Mouse (Mus musculus) midbrain, embryonic 16.5 days (tissue): ENCODE measurements around the gene Pikfyve. TPM values are rescaled to one million over a fixed set of nuclear protein-coding genes. Genes with fewer than 3 reads are reported as not detected.
A peak's percentile ranks its signal among the peaks of the same experiment; 100 is the strongest.

Source experiments
- ATAC-seq: fragments of 200-750 bp; cut with Nextera tagmentation; 2 replicates; pipeline ENCODE4 v1.8.0; 2017; ENCODE audit warnings: moderate TSS enrichment
- H3K27ac ChIP-seq: fragments of 300-500 bp; sonication (generic); 2 replicates; pipeline ENCODE4 v1.5.1; 2014; ENCODE audit warnings: mild to moderate bottlenecking, low read length, mixed read lengths
- H3K27me3 ChIP-seq: fragments of 300-500 bp; sonication (generic); 2 replicates; pipeline ENCODE4 v1.6.1; 2014; ENCODE audit warnings: low read depth, low read length, mixed read lengths; ENCODE audit not compliant: control insufficient read depth, insufficient read depth
- H3K36me3 ChIP-seq: fragments of 300-500 bp; sonication (generic); 2 replicates; pipeline ENCODE4 v1.6.1; 2014; ENCODE audit warnings: mild to moderate bottlenecking, low read length, moderate library complexity, mixed read lengths; ENCODE audit not compliant: control insufficient read depth, insufficient read depth
- H3K4me1 ChIP-seq: fragments of 300-500 bp; sonication (generic); 2 replicates; pipeline ENCODE4 v1.6.1; 2014; ENCODE audit warnings: mild to moderate bottlenecking, low read length, mixed read lengths; ENCODE audit not compliant: control insufficient read depth, insufficient read depth
- H3K4me2 ChIP-seq: fragments of 300-500 bp; sonication (generic); 2 replicates; pipeline ENCODE4 v1.6.1; 2014; ENCODE audit warnings: mild to moderate bottlenecking, low read length, mixed read lengths
- H3K4me3 ChIP-seq: fragments of 300-500 bp; sonication (generic); 2 replicates; pipeline ENCODE4 v1.5.1; 2014; ENCODE audit warnings: low read depth, mild to moderate bottlenecking, low read length, moderate library complexity, mixed read lengths
- H3K9ac ChIP-seq: fragments of 300-500 bp; sonication (generic); 2 replicates; pipeline ENCODE4 v1.6.1; 2014; ENCODE audit warnings: low read depth, low read length, mixed read lengths
- H3K9me3 ChIP-seq: fragments of 300-500 bp; sonication (generic); replicated peaks from 2 replicates; pipeline ENCODE4 v1.6.1; 2014; ENCODE audit warnings: mild to moderate bottlenecking, low read length, mixed read lengths; ENCODE audit not compliant: control insufficient read depth, poor library complexity, severe bottlenecking
- WGBS: fragments of 180-500 bp; shearing (Covaris S2); extraction: QIAGEN DNeasy Blood & Tissue Kit; methylation state at CpG from one replicate; pipeline ENCODE4 v1.1.7; 2014; 5-methylcytosine and 5-hydroxymethylcytosine counted together
- polyA plus RNA-seq: library from polyadenylated mRNA; unstranded; fragments of >200 nt; fragmentation: Nextera tagmentation; extraction: Ambion mirVana; gene quantifications from 2 replicates; pipeline ENCODE4 v1.2.1, GENCODE M21; 2015

Pikfyve gene
- polyA plus RNA-seq, 1 experiment from 2014 or later, result 9.8 TPM

DNA sequence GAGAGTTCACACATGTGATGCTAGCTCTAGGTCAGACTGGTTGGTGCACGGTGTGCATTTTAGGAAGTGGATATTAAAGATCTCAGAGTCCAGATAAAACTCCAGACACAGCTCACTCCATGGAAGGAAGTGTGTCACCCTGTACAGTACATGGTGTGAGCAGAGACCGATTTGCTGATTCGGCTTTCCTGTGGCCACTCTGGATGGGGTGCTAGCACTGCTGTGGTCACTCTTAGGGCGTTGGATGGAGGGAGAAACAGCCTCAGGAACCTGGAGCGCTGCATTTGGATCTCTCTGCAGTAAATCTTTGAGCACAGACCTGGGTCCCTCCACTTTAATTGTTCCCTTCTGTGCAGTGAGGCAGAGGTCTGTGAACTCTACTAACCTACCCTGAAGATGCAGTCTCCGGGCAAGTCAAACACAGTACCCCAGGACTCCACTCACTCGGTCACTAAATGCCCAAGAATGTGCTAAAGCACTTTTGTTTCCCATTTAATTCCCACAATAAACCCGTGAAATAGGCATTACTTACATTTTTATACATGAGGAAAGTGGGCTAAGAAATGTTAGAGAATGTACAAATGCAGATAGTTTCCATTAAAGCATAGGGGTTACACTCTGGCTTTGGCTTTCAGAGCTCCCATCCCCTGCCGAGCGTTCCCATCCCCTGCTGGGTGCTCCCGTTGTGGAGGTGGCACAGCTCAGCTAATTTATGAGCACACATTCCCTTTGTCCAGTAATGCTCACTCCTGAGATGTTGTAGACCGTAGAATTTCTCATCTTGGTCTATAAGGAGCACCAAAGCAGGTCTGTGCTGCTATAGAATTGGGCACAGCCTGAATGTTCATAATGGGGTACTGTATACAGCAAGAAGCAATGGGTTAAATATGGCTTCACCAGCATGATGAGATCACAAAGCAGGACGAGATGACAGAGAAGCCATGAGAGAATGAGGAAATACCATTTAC is 127.9 kb downstream of the Pikfyve start:
- Histone ChIP-seq H3K9me3 (no peaks in the 10 kb centered on the region), H3K4me2 (no peak overlapping the region), H3K4me3 (no peak overlapping the region), H3K27me3 (0 out of 2 replicates have a peak, but pooled peaks cover 4% of the 10 kb centered on the region), H3K9ac (0 out of 2 replicates have a peak overlapping the region, but pooled peaks have one; percentile 3), H3K27ac (no peak overlapping the region), H3K36me3 (no peaks in the 10 kb centered on the region), H3K4me1 (peaks cover 4% of the 10 kb centered on the region; the same call in 1 of the 2 replicates)
- WGBS, result 59% methylated on average over 13 of the region's 13 CpGs
- ATAC-seq, result no peak

DNA sequence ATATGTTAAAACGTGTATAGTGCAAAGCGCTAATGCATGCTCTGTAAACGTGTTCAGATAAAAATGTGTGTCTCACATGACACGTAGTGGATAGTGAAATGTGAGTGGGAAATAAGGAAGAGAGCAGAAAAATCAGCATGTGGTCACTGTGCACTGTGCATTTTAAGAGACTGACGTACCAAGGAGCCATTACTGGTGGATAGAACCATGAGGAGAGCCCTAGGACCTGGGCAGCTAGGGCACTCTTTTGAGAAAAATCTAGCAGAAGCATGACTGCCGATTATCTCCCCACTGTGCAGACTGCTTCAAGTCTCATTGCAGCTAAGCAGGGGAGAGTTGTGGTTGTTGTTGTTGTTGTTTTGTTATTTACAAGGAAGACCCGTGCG is 128.5 kb downstream of the Pikfyve start:
- Histone ChIP-seq H3K4me1 (peaks cover 4% of the 10 kb centered on the region; the same call in 1 of the 2 replicates), H3K27ac (no peak overlapping the region), H3K36me3 (no peaks in the 10 kb centered on the region), H3K9ac (no peak overlapping the region), H3K4me2 (no peak overlapping the region), H3K27me3 (0 out of 2 replicates have a peak, but pooled peaks cover 4% of the 10 kb centered on the region), H3K9me3 (no peaks in the 10 kb centered on the region), H3K4me3 (no peak overlapping the region)
- WGBS, result 77% methylated on average over 8 of the region's 8 CpGs
- ATAC-seq, result no peak

Other genes with a start within 250 kb of the Pikfyve start
- gene Plekhm3, start 229.9 kb upstream of the Pikfyve start, polyA plus RNA-seq, result 10.4 and 12.8 TPM in 2 replicates
- not detected in 2 replicates for gene Akr1cl, start 153.9 kb upstream of the Pikfyve start, polyA plus RNA-seq
- gene Cryge, start 135.5 kb upstream of the Pikfyve start, polyA plus RNA-seq, result not detected in 2 replicates
- gene Crygd, start 123.2 kb upstream of the Pikfyve start, polyA plus RNA-seq, result 0.33 TPM in 1 of 2 replicates, not detected in the other
- gene Crygc, start 113.0 kb upstream of the Pikfyve start, polyA plus RNA-seq, result not detected in 2 replicates
- gene Crygb, start 104.4 kb upstream of the Pikfyve start, polyA plus RNA-seq, result not detected in 2 replicates
- gene Cryga, start 83.3 kb upstream of the Pikfyve start, polyA plus RNA-seq, result not detected in 2 replicates
- not detected in 2 replicates for gene Gm28845, start 67.1 kb upstream of the Pikfyve start, polyA plus RNA-seq
- 1.6 and 3.1 TPM in 2 replicates for gene D630023F18Rik, start 63.5 kb upstream of the Pikfyve start, polyA plus RNA-seq
- gene Idh1, start 183 bp upstream of the Pikfyve start, polyA plus RNA-seq, result 553 and 565 TPM in 2 replicates
- gene Pth2r, start 95.4 kb downstream of the Pikfyve start, polyA plus RNA-seq, result 2.2 and 2.5 TPM in 2 replicates